Mouse (Mus musculus) embryonic facial prominence, embryonic 11.5 days (tissue): ENCODE data around the gene Nudt14. TPM values are rescaled to one million over a fixed set of nuclear protein-coding genes. Genes with fewer than 3 reads are reported as not detected.
A peak's percentile ranks its signal among the peaks of the same experiment; 100 is the strongest.

Experiments used
- ATAC-seq: fragments of 200-750 bp; cut with Nextera tagmentation; replicated peaks from 2 replicates; pipeline ENCODE4 v1.8.0; 2017; ENCODE audit warnings: low read depth; ENCODE audit not compliant: insufficient number of reproducible peaks, low FRiP score, low TSS enrichment
- DNase-seq: peaks from one replicate; pipeline ENCODE4 v3.0.0-alpha.2; 2015; ENCODE audit warnings: low spot score
- H3K27ac ChIP-seq: fragments of 300-500 bp; sonication (generic); replicated peaks from 2 replicates; pipeline ENCODE4 v1.5.1; 2014; ENCODE audit warnings: mild to moderate bottlenecking, low read depth, low read length, control low read depth
- H3K27me3 ChIP-seq: fragments of 300-500 bp; sonication (generic); 2 replicates; pipeline ENCODE4 v1.6.1; 2014; ENCODE audit warnings: mild to moderate bottlenecking, low read length, moderate library complexity, mixed read lengths; ENCODE audit not compliant: control insufficient read depth, insufficient read depth
- H3K36me3 ChIP-seq: fragments of 300-500 bp; sonication (generic); replicated peaks from 2 replicates; pipeline ENCODE4 v1.6.1; 2014; ENCODE audit warnings: low read depth, mild to moderate bottlenecking, low read length, moderate library complexity, mixed read lengths; ENCODE audit not compliant: control insufficient read depth, insufficient read depth
- H3K4me1 ChIP-seq: fragments of 300-500 bp; sonication (generic); 2 replicates; pipeline ENCODE4 v1.6.1; 2014; ENCODE audit warnings: low read length, mixed read lengths; ENCODE audit not compliant: control insufficient read depth, insufficient read depth
- H3K4me2 ChIP-seq: fragments of 300-500 bp; sonication (generic); 2 replicates; pipeline ENCODE4 v1.6.1; 2014; ENCODE audit warnings: low read depth, mild to moderate bottlenecking, control low read depth, low read length, moderate library complexity
- H3K4me3 ChIP-seq: fragments of 300-500 bp; sonication (generic); 2 replicates; pipeline ENCODE4 v1.5.1; 2014; ENCODE audit warnings: low read depth, low read length, control low read depth
- H3K9ac ChIP-seq: fragments of 300-500 bp; sonication (generic); replicated peaks from 2 replicates; pipeline ENCODE4 v1.6.1; 2014; ENCODE audit warnings: mild to moderate bottlenecking, control low read depth, low read length
- H3K9me3 ChIP-seq: fragments of 300-500 bp; sonication (generic); replicated peaks from 2 replicates; pipeline ENCODE4 v1.6.1; 2016; ENCODE audit warnings: mild to moderate bottlenecking, low read length, inconsistent platforms, mixed read lengths; ENCODE audit not compliant: control insufficient read depth
- WGBS: fragments of 180-500 bp; shearing (Covaris S2); extraction: QIAGEN DNeasy Blood & Tissue Kit; methylation state at CpG from one replicate; pipeline ENCODE4 v1.1.7; 2014; 5-methylcytosine and 5-hydroxymethylcytosine counted together
- polyA plus RNA-seq: library from polyadenylated mRNA; unstranded; fragments of >200 nt; fragmentation: Nextera tagmentation; extraction: Ambion mirVana; gene quantifications from 2 replicates; pipeline ENCODE4 v1.2.1, GENCODE M21; 2014

The Nudt14 gene
- polyA plus RNA-seq, 1 experiment from 2014 or later, result 75.8 TPM

- Histone ChIP-seq H3K4me1 (no peaks in the 10 kb centered on the region), H3K4me2 (peak within 1 kb of the TSS; percentile 93), H3K4me3 (peak within 1 kb of the TSS; percentile 65), H3K9ac (peak within 1 kb of the TSS; percentile 89), H3K9me3 (no peaks in the 10 kb centered on the region), H3K27ac (peak within 1 kb of the TSS; percentile 53), H3K27me3 (no peaks in the 10 kb centered on the region), H3K36me3 (peaks cover 10% of the 10 kb centered on the region)
- under 1% methylated on average over 80 of the region's 80 CpGs for WGBS
- peak; percentile 92 for DNase-seq
- ATAC-seq, result peak; percentile 92
Observed at GRCm38 (mm10) chr12:112976371-112977073, 34.6 kb upstream of the Nudt14 start, which contains the start of gene Btbd6. TSS of gene Btbd6 (plus strand) at chr12:112976482.

DNA sequence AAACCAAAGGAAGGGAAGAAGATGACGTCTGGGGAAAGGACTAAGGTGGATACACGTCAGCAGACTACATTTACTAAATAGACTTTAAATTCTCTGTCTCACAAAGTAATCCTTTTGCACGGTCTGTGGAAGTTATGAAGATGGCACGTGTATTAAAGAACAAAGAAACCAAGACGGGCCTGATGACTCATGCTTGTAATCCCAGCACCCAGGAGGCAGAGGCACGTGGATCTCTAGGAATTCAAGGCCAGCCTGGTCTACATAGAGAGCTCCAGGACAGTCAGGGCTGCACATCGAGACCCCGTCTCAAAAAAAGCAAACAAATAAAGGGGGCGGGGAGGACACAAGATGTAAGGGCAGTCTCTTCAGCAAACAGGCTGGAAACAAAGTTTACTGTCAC, 32.8 kb upstream of the Nudt14 start:
- Histone ChIP-seq H3K4me1 (no peaks in the 10 kb centered on the region), H3K27ac (no peak overlapping the region), H3K36me3 (peaks cover 10% of the 10 kb centered on the region), H3K4me3 (no peak overlapping the region), H3K9me3 (no peaks in the 10 kb centered on the region), H3K4me2 (no peak overlapping the region), H3K27me3 (no peaks in the 10 kb centered on the region), H3K9ac (no peak overlapping the region)
- ATAC-seq, result no peak
- DNase-seq, result no peak
- 86% methylated on average over 9 of the region's 9 CpGs for WGBS

- Histone ChIP-seq H3K4me3 (no peak overlapping the region), H3K27ac (no peak overlapping the region), H3K9me3 (no peaks in the 10 kb centered on the region), H3K4me2 (no peak overlapping the region), H3K27me3 (no peaks in the 10 kb centered on the region), H3K36me3 (peaks cover 8% of the 10 kb centered on the region), H3K4me1 (no peaks in the 10 kb centered on the region), H3K9ac (no peak overlapping the region)
- DNase-seq (no peak), ATAC-seq (no peak)
- WGBS, result 84% methylated on average over 6 of the region's 6 CpGs
Observed at GRCm38 (mm10) chr12:112969616-112970015, 27.7 kb upstream of the Nudt14 start.

DNA sequence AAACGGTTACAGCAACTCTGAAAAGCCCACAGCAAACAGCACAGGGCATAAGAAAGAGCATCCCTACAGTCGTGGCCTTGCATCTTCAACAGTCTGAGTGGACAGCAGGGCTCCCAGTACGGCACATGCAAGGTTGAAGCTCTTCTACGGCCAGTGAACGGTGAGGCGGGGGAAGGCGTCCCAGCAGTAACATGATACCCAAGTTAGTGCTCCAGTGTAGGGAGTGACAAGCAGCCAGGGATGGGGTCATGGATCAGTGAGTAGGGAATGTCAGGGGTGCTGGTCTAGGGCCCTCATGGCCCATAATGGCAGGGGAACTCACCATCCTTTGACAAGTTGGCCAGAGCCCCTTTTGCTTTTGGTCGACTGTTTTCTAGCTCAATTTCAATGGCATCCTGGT, 27.0 kb upstream of the Nudt14 start:
- no peaks in the 10 kb centered on the region for H3K9me3 ChIP-seq
- 60% methylated on average over 8 of the region's 8 CpGs for WGBS
- H3K27ac ChIP-seq, result no peak overlapping the region
- H3K36me3 ChIP-seq, result peaks cover 11% of the 10 kb centered on the region
- H3K9ac ChIP-seq, result no peak overlapping the region
- ATAC-seq, result no peak
- no peak overlapping the region for H3K4me2 ChIP-seq
- no peaks in the 10 kb centered on the region for H3K4me1 ChIP-seq
- no peaks in the 10 kb centered on the region for H3K27me3 ChIP-seq
- DNase-seq, result no peak
- no peak overlapping the region for H3K4me3 ChIP-seq

- H3K27ac ChIP-seq, result no peak overlapping the region
- ATAC-seq, result no peak
- 93% methylated on average over 13 of the region's 13 CpGs for WGBS
- no peak overlapping the region for H3K4me3 ChIP-seq
- H3K4me2 ChIP-seq, result no peak overlapping the region
- no peaks in the 10 kb centered on the region for H3K9me3 ChIP-seq
- H3K36me3 ChIP-seq, result peaks cover 29% of the 10 kb centered on the region
- no peak overlapping the region for H3K9ac ChIP-seq
- no peaks in the 10 kb centered on the region for H3K27me3 ChIP-seq
- no peaks in the 10 kb centered on the region for H3K4me1 ChIP-seq
- no peak for DNase-seq
Observed at GRCm38 (mm10) chr12:112965783-112966182, 23.9 kb upstream of the Nudt14 start.

GRCm38 (mm10) chr12:112961872-112962271, 19.9 kb upstream of the Nudt14 start:
- DNase-seq, result no peak
- Histone ChIP-seq H3K4me3 (no peak overlapping the region), H3K27ac (no peak overlapping the region), H3K4me1 (no peaks in the 10 kb centered on the region), H3K27me3 (no peaks in the 10 kb centered on the region), H3K9ac (no peak overlapping the region), H3K9me3 (no peaks in the 10 kb centered on the region), H3K4me2 (no peak overlapping the region), H3K36me3 (peaks cover 34% of the 10 kb centered on the region)
- 81% methylated on average over 5 of the region's 5 CpGs for WGBS
- ATAC-seq, result no peak

DNA sequence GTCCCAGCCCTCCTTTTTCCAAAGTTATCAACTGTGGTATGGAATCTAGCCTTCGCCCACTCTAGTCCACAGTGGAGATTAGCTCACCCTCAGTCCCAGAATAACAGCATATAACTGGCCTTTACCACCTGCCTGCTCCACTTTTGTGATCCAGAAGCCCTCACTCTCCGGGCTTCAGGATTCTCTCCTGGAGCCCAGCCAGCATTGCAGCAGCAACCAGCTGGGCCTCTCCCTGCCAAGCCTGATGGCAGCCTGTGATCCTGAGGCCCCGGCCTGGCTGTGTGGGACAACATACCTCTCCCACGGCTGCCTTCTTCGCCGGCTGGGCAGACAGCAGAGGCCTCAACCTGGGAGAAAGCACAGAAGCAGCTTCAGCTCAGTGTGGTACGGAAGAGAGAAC, 19.5 kb upstream of the Nudt14 start:
- Histone ChIP-seq H3K9me3 (no peaks in the 10 kb centered on the region), H3K27me3 (no peaks in the 10 kb centered on the region), H3K36me3 (peaks cover 29% of the 10 kb centered on the region), H3K4me2 (no peak overlapping the region), H3K27ac (no peak overlapping the region), H3K4me1 (no peaks in the 10 kb centered on the region), H3K4me3 (no peak overlapping the region), H3K9ac (no peak overlapping the region)
- no peak for ATAC-seq
- WGBS, result 91% methylated on average over 7 of the region's 7 CpGs
- DNase-seq, result no peak

- Histone ChIP-seq H3K4me3 (no peak overlapping the region), H3K36me3 (peaks cover 29% of the 10 kb centered on the region), H3K27me3 (no peaks in the 10 kb centered on the region), H3K27ac (no peak overlapping the region), H3K9me3 (no peaks in the 10 kb centered on the region), H3K4me1 (no peaks in the 10 kb centered on the region), H3K4me2 (no peak overlapping the region), H3K9ac (no peak overlapping the region)
- ATAC-seq (no peak), DNase-seq (no peak)
- WGBS, result 83% methylated on average over 8 of the region's 8 CpGs
Observed at GRCm38 (mm10) chr12:112959421-112959820, 17.5 kb upstream of the Nudt14 start.
